Mouse (Mus musculus) heart, adult 2 months (tissue): ENCODE measurements at regions not wholly inside any gene's neighbourhood (a gene's known extent, or its start where the extent isn't known, plus 50 kb on each side); places are given as distances from the start of the nearest gene placed in this dataset.

ENCODE experiments used
- CTCF ChIP-seq: fragments of 200-600 bp; IDR thresholded peaks from 2 replicates; pipeline ENCODE4 v1.8.1; 2022; ENCODE audit warnings: antibody characterized with exemption, mild to moderate bottlenecking, moderate library complexity
- EP300 ChIP-seq: fragments of 200-500 bp; IDR thresholded peaks from 2 replicates; pipeline ENCODE4 v1.6.1; 2011; ENCODE audit warnings: low read depth, low read length, control low read depth; ENCODE audit not compliant: insufficient read depth
- POLR2A ChIP-seq: fragments of 200-500 bp; IDR thresholded peaks from 2 replicates; pipeline ENCODE4 v1.6.1; 2011; ENCODE audit warnings: mild to moderate bottlenecking, low read depth, low read length, control low read depth; ENCODE audit not compliant: insufficient read depth

GRCm38 (mm10) chr7:69964002-69964401 lies 402.5 kb downstream of the Nr2f2 start:
- TF ChIP-seq POLR2A, result no peak
- TF ChIP-seq CTCF, result no peak
- TF ChIP-seq EP300, result no peak
